Mouse (Mus musculus): ENCODE data around the gene Rfx8. TPM values are rescaled to one million over a fixed set of nuclear protein-coding genes. Genes with fewer than 3 reads are reported as not detected.

Rfx8 gene
- 0.40 and 0.58 TPM in 2 replicates for polyA plus RNA-seq (2015; fragmentation: Nextera tagmentation; extraction: Ambion mirVana)

GRCm38 (mm10) chr1:39720632-39721350 is at the start of gene Rfx8:
Gene Rfx8 (minus strand): TSS chr1:39720997.
- Histone ChIP-seq H3K4me2 (ENCODE audit: low read depth, low read length) (peak within 1 kb of the TSS; percentile 90), H3K4me3 (ENCODE audit: low read length) (peak within 1 kb of the TSS; percentile 58), H3K27ac (ENCODE audit: low read length) (peak within 1 kb of the TSS; percentile 68), H3K4me1 (replicated peaks; ENCODE audit: control insufficient read depth, insufficient read depth, low read length) (peaks cover 22% of the 10 kb centered on the region), H3K9ac (ENCODE audit: low read length) (peak within 1 kb of the TSS; percentile 73), H3K36me3 (ENCODE audit: control insufficient read depth, insufficient read depth, low read length) (no peaks in the 10 kb centered on the region), H3K27me3 (ENCODE audit: control insufficient read depth, insufficient read depth, low read depth, low read length) (no peaks in the 10 kb centered on the region), H3K9me3 (ENCODE audit: control insufficient read depth, low read length) (no peaks in the 10 kb centered on the region)
- peak; percentile 64 for ATAC-seq (ENCODE audit: low read depth)
- WGBS: 5% methylated on average over 25 of the region's 42 CpGs

DNA sequence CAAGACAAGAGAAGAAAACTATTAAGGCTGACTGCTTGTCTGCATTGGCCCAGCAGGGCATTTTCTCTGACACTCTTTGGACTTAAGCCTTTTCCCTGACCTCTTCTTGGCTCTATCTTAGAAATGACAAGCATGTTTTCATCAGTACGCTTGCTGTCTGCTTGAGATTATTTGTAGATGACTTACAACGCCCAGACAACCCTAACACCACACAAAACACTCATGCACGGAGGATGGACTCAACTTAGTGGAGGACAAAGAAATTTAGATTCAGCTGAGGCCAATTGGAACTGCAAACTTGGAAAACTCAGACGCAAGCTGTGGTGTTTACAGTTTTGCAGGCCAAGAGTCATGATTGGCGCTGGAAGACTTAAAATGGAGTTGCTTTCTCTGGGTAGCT is 49.6 kb upstream of the Rfx8 start:
- 35% methylated on average over 5 of the region's 5 CpGs for WGBS
- peaks cover 15% of the 10 kb centered on the region for H3K4me1 ChIP-seq (replicated peaks; ENCODE audit: control insufficient read depth, insufficient read depth, low read length)
- H3K27ac ChIP-seq (ENCODE audit: low read length): peak overlapping the region; percentile 68
- no peak overlapping the region for H3K9ac ChIP-seq (ENCODE audit: low read length)
- H3K9me3 ChIP-seq (ENCODE audit: control insufficient read depth, low read length): 0 out of 2 replicates have a peak, but pooled peaks cover 2% of the 10 kb centered on the region
- no peaks in the 10 kb centered on the region for H3K36me3 ChIP-seq (ENCODE audit: control insufficient read depth, insufficient read depth, low read length)
- ATAC-seq (ENCODE audit: low read depth): peak; percentile 81
- no peak overlapping the region for H3K4me2 ChIP-seq (ENCODE audit: low read depth, low read length)
- no peak overlapping the region for H3K4me3 ChIP-seq (ENCODE audit: low read length)
- H3K27me3 ChIP-seq (ENCODE audit: control insufficient read depth, insufficient read depth, low read depth, low read length): no peaks in the 10 kb centered on the region

GRCm38 (mm10) chr1:39768017-39768416 is 47.2 kb upstream of the Rfx8 start:
- Histone ChIP-seq H3K27ac (ENCODE audit: low read length) (no peak overlapping the region), H3K36me3 (ENCODE audit: control insufficient read depth, insufficient read depth, low read length) (no peaks in the 10 kb centered on the region), H3K9me3 (ENCODE audit: control insufficient read depth, low read length) (0 out of 2 replicates have a peak, but pooled peaks cover 2% of the 10 kb centered on the region), H3K4me1 (replicated peaks; ENCODE audit: control insufficient read depth, insufficient read depth, low read length) (peaks cover 13% of the 10 kb centered on the region), H3K4me3 (ENCODE audit: low read length) (no peak overlapping the region), H3K9ac (ENCODE audit: low read length) (no peak overlapping the region), H3K4me2 (ENCODE audit: low read depth, low read length) (no peak overlapping the region), H3K27me3 (ENCODE audit: control insufficient read depth, insufficient read depth, low read depth, low read length) (no peaks in the 10 kb centered on the region)
- WGBS: 70% methylated on average over 3 of the region's 3 CpGs
- no peak for ATAC-seq (ENCODE audit: low read depth)

- H3K27me3 ChIP-seq (ENCODE audit: control insufficient read depth, insufficient read depth, low read depth, low read length): no peaks in the 10 kb centered on the region
- peak overlapping the region; percentile 7; the same call in 1 of the 2 replicates for H3K27ac ChIP-seq (ENCODE audit: low read length)
- ATAC-seq (ENCODE audit: low read depth): no peak
- 63% methylated on average over 7 of the region's 7 CpGs for WGBS
- no peak overlapping the region for H3K9ac ChIP-seq (ENCODE audit: low read length)
- no peak overlapping the region for H3K4me3 ChIP-seq (ENCODE audit: low read length)
- no peaks in the 10 kb centered on the region for H3K36me3 ChIP-seq (ENCODE audit: control insufficient read depth, insufficient read depth, low read length)
- H3K4me1 ChIP-seq (replicated peaks; ENCODE audit: control insufficient read depth, insufficient read depth, low read length): peaks cover 22% of the 10 kb centered on the region
- no peak overlapping the region for H3K4me2 ChIP-seq (ENCODE audit: low read depth, low read length)
- H3K9me3 ChIP-seq (ENCODE audit: control insufficient read depth, low read length): 0 out of 2 replicates have a peak, but pooled peaks cover 2% of the 10 kb centered on the region
Observed at GRCm38 (mm10) chr1:39765854-39766493, 45.2 kb upstream of the Rfx8 start.

DNA sequence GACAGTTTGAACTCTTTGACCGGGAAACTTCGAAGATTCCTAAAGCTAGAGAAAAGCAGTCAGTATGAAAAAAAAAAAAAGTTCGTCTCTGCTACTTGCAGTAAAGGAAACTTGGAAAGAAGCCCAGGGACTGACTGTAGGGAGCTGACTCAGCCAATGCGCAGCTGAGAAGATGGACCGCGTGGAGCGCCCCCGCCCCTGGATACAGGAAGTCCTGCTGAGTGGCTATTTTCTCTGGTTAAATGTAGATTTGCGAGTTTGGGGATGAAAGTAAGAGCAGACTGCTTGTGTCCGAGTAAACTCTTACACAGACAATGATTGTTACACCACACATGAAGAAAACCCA is 41.2 kb upstream of the Rfx8 start:
- Histone ChIP-seq H3K4me2 (ENCODE audit: low read depth, low read length) (peak overlapping the region; percentile 61), H3K9me3 (ENCODE audit: control insufficient read depth, low read length) (no peaks in the 10 kb centered on the region), H3K4me3 (ENCODE audit: low read length) (peak overlapping the region; percentile 36), H3K36me3 (ENCODE audit: control insufficient read depth, insufficient read depth, low read length) (no peaks in the 10 kb centered on the region), H3K27ac (ENCODE audit: low read length) (peak overlapping the region; percentile 98), H3K4me1 (replicated peaks; ENCODE audit: control insufficient read depth, insufficient read depth, low read length) (peaks cover 47% of the 10 kb centered on the region), H3K9ac (ENCODE audit: low read length) (peak overlapping the region; percentile 59), H3K27me3 (ENCODE audit: control insufficient read depth, insufficient read depth, low read depth, low read length) (no peaks in the 10 kb centered on the region)
- under 1% methylated on average over 10 of the region's 10 CpGs for WGBS
- peak; percentile 91 for ATAC-seq (ENCODE audit: low read depth)

DNA sequence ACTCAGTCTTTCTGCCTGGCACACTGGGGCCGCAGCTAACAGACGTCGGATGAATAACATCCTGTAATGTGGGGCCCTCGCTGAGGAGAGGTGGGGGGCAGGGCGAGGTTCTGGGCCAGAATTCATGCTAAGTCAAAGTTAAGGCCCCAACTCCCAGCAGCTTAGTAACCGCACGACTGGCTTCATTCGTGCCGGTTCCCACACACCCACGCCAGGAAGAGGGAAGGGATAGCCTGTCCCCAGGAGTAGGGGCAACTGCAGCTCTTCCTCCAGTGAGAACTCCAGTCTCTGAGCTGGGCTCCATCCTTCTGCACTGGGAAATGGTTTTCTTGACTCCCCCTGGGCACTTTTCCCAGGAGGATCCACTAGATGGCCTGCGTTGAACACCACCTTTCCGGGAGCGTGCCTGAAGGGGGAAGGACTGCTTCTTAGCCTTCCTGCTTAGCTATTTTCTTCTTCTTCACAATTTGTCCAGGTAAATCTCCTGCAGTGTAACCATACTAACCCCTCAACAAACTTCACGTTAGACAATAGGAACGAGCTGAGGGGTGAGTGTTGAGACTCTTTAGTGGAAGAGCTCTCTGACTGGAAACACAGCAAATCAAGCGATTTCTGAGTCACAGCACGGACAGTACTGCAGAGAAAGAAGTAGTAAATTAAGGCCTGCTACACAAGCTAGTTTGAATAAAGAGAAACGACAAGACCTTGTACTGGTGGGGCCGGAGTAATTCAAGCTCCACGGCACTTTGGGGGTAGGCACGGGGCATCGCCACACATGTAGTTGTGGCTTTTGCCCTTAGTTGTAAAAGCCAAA is 40.6 kb upstream of the Rfx8 start:
- Histone ChIP-seq H3K36me3 (ENCODE audit: control insufficient read depth, insufficient read depth, low read length) (no peaks in the 10 kb centered on the region), H3K4me2 (ENCODE audit: low read depth, low read length) (peak overlapping the region; percentile 61), H3K9me3 (ENCODE audit: control insufficient read depth, low read length) (no peaks in the 10 kb centered on the region), H3K27me3 (ENCODE audit: control insufficient read depth, insufficient read depth, low read depth, low read length) (no peaks in the 10 kb centered on the region), H3K4me3 (ENCODE audit: low read length) (peak overlapping the region; percentile 36), H3K9ac (ENCODE audit: low read length) (peak overlapping the region; percentile 59), H3K4me1 (replicated peaks; ENCODE audit: control insufficient read depth, insufficient read depth, low read length) (peaks cover 47% of the 10 kb centered on the region), H3K27ac (ENCODE audit: low read length) (peak overlapping the region; percentile 98)
- WGBS: 3% methylated on average over 22 of the region's 22 CpGs
- peak; percentile 76 for ATAC-seq (ENCODE audit: low read depth)

- H3K4me2 ChIP-seq (ENCODE audit: low read depth, low read length): no peak overlapping the region
- no peak for ATAC-seq (ENCODE audit: low read depth)
- no peak overlapping the region for H3K9ac ChIP-seq (ENCODE audit: low read length)
- no peaks in the 10 kb centered on the region for H3K27me3 ChIP-seq (ENCODE audit: control insufficient read depth, insufficient read depth, low read depth, low read length)
- H3K4me3 ChIP-seq (ENCODE audit: low read length): no peak overlapping the region
- peaks cover 40% of the 10 kb centered on the region for H3K4me1 ChIP-seq (replicated peaks; ENCODE audit: control insufficient read depth, insufficient read depth, low read length)
- no peak overlapping the region for H3K27ac ChIP-seq (ENCODE audit: low read length)
- WGBS: 57% methylated on average over 6 of the region's 6 CpGs
- no peaks in the 10 kb centered on the region for H3K36me3 ChIP-seq (ENCODE audit: control insufficient read depth, insufficient read depth, low read length)
- no peaks in the 10 kb centered on the region for H3K9me3 ChIP-seq (ENCODE audit: control insufficient read depth, low read length)
Observed at GRCm38 (mm10) chr1:39760181-39760715, 39.5 kb upstream of the Rfx8 start.

DNA sequence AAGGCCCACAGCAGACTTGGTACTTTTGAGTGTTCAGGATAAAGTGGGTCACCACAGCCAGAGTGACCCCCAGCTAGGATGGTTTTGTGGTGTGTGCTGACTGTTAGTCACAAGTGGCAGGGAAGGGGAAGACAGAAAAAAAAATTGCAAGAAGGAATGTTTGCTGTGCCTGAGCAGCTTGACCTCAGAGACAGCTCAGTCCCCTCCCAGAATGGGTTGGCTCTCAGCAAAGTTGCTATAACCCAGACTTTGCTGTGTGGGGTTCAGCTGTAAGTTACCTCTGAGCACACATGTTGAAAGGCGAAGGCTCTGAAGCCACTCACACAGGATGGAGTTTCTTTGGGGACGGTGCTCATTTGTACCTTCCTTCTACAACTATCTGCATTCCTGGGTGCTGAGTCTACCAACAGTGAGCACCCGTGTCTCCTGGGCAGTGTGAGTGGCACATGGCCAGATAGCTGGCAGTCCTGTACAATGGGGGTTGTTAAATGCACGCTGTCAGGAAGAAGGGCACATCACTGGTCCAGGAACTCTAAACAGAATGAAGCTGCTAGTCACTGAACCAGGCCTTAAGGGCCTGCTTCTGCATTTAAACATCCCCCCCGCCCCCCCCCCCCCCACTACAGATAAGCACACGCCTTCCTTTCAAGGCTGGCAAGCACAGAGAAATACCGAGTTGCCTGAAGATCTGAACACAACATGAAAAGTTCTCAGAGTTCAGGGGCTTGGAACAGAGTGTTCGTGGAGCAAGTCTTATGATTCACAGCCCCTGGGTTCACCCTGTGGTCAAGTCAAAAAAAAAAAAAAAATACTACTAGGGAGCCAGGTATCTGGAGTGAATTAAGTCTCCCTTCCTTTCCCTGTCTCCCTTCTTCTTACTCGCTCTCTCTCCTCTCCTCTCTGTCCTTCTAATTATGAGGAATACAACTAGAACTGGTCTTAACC is 38.7 kb upstream of the Rfx8 start:
- Histone ChIP-seq H3K4me3 (ENCODE audit: low read length) (no peak overlapping the region), H3K27me3 (ENCODE audit: control insufficient read depth, insufficient read depth, low read depth, low read length) (no peaks in the 10 kb centered on the region), H3K9me3 (ENCODE audit: control insufficient read depth, low read length) (no peaks in the 10 kb centered on the region), H3K4me1 (replicated peaks; ENCODE audit: control insufficient read depth, insufficient read depth, low read length) (peaks cover 40% of the 10 kb centered on the region), H3K36me3 (ENCODE audit: control insufficient read depth, insufficient read depth, low read length) (no peaks in the 10 kb centered on the region), H3K4me2 (ENCODE audit: low read depth, low read length) (no peak overlapping the region), H3K9ac (ENCODE audit: low read length) (no peak overlapping the region), H3K27ac (ENCODE audit: low read length) (peak overlapping the region; percentile 28)
- ATAC-seq (ENCODE audit: low read depth): no peak
- WGBS: 31% methylated on average over 9 of the region's 9 CpGs

All from lung, embryonic 16.5 days (tissue).